Mouse (Mus musculus): Measurements from ENCODE around the gene Ephx3. TPM values are rescaled to one million over a fixed set of nuclear protein-coding genes. Genes with fewer than 3 reads are reported as not detected.
A peak's percentile ranks its signal among the peaks of the same experiment; 100 is the strongest.
"Not testable (repeated sequence)": the region's sequence is repeated elsewhere in the genome, so short reads cannot be mapped to it uniquely, and the experiment has no call there.

Ephx3 gene
- under 1 TPM; 0.92 to 0.97 TPM for total RNA-seq (2021)

DNA sequence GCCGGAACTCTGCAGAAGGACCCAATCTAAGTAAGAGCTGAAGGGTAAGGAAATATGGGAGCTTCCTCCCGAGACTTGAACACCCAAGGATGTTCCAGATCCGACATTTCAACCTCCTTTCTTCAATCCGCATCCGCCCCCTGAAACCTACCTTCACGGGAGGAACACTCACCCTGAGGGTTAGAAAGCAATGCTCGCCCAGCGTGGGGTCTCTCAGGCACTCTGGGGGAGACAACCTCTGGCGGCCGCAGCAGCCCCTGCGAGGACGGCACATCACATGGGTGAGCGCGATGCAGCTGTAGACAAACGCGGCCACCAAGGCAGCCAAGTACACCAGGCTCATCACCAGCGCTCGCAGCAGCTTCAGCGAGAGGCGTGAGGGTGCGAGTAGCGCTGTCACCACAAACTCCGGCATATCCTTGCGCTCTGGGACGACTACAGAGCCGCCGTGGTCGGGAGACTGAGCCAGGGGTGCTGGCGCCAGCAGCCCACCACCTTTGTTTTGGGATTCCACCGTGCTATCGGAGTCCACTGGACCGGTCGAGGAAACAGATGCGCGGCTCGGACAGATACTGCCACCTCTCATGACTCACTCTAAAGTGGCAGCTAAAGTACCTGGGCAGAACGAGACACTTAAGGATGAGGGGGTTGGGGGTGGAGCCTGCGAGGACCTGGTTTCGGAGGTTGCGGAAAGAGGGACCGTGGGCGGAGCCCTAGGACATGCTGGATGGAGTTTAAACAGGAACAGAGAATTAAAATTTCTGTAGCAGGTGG is at the start of gene Ephx3:
Ephx3 (minus strand) TSS at position 687 of the 774 bp plus-strand sequence.
- no peak for DNase-seq
- intact Hi-C loops (cut with DNase I) = no loop called here

- intact Hi-C loops (cut with DNase I) = loop anchor here (5.0 kb wide), 1 partner anchor 34 kb away; no protein-coding TSS in a partner anchor
- no peak for DNase-seq
These were observed 49.2 kb upstream of the Ephx3 start for GRCm38 (mm10) chr17:32238589-32238988.

GRCm38 (mm10) chr17:32235534-32236191 is 46.3 kb upstream of the Ephx3 start:
- intact Hi-C loops (cut with DNase I) = loop anchor here (5.0 kb wide), 1 partner anchor 37 kb away; no protein-coding TSS in a partner anchor
- peak; percentile 71 to 72 for DNase-seq

DNA sequence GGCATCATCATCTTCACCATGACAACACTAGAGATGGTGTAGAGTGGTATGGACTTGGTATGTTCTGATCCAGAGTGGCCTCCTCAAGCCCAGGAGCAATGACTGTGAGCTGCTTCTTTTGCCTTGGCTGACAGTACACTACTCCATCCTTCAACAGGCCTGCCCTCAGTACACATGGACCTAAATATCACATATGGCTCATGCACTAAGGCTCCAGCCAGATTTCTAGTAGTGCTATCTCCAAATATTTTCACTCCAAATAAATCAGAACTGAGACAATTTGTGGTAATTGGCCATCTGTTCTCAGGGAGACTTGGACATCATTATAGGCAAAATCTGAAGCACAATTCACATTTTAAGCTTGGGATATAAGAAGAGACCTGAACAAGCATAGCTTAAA is 43.8 kb upstream of the Ephx3 start:
- no peak for DNase-seq
- intact Hi-C loops (cut with DNase I) = no loop called here

GRCm38 (mm10) chr17:32229256-32229655 is 39.9 kb upstream of the Ephx3 start:
- DNase-seq = no peak
- intact Hi-C loops (cut with DNase I) = no loop called here

GRCm38 (mm10) chr17:32220873-32221272 is 31.5 kb upstream of the Ephx3 start:
- no peak for DNase-seq
- intact Hi-C loops (cut with DNase I) = loop anchor here (5.0 kb wide), 1 partner anchor 96 kb away; no protein-coding TSS in a partner anchor

- intact Hi-C loops (cut with DNase I) = loop anchor here (5.0 to 10.0 kb wide), 2 partner anchors 277 to 531 kb away; no protein-coding TSS in a partner anchor
- DNase-seq = not testable (repeated sequence)
These were observed 26.2 kb upstream of the Ephx3 start for GRCm38 (mm10) chr17:32215587-32215986.

DNA sequence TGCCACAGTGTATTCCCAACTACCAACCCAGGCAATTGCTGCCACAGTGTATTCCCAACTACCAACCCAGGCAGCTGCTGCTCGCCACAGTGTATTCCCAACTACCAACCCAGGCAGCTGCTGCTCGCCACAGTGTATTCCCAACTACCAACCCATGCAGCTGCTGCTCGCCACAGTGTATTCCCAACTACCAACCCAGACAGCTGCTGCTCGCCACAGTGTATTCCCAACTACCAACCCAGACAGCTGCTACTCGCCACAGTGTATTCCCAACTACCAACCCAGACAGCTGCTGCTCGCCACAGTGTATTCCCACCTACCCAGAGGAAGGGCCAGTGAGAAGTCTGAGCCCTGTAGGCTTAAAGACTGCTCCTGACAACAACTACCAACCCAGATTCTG is 22.2 kb upstream of the Ephx3 start:
- not testable (repeated sequence) for DNase-seq
- intact Hi-C loops (cut with DNase I) = loop anchor here (2.0 to 10.0 kb wide), 3 partner anchors 137 to 527 kb away; no protein-coding TSS in a partner anchor

- DNase-seq = peak; percentile 76 to 78
- intact Hi-C loops (cut with DNase I) = loop anchor here (2.0 to 10.0 kb wide), 5 partner anchors 43 to 525 kb away; partner anchors contain the start of gene Notch3
These were observed 20.4 kb upstream of the Ephx3 start for GRCm38 (mm10) chr17:32209752-32210151.

- peak; percentile 29 to 48 for DNase-seq
These were observed 19.8 kb upstream of the Ephx3 start for GRCm38 (mm10) chr17:32209144-32209543.

GRCm38 (mm10) chr17:32207586-32208245 is 18.4 kb upstream of the Ephx3 start:
- DNase-seq = peak; percentile 50 to 61
- intact Hi-C loops (cut with DNase I) = loop anchor here (2.0 kb wide), 2 partner anchors 41 to 65 kb away; partner anchors contain the start of gene Notch3

More at GRCm38 (mm10) chr17:32209144-32209543, 19.8 kb upstream of the Ephx3 start:
- intact Hi-C loops (cut with DNase I) = loop anchor here (2.0 kb wide), 2 partner anchors 42 to 66 kb away; partner anchors contain the start of gene Notch3

GRCm38 (mm10) chr17:32205345-32205744 is 16.0 kb upstream of the Ephx3 start:
- intact Hi-C loops (cut with DNase I) = no loop called here
- peak in 1 of 2 experiments; percentile 14 for DNase-seq

GRCm38 (mm10) chr17:32202972-32203371 is 13.6 kb upstream of the Ephx3 start:
- DNase-seq = no peak
- intact Hi-C loops (cut with DNase I) = no loop called here

DNA sequence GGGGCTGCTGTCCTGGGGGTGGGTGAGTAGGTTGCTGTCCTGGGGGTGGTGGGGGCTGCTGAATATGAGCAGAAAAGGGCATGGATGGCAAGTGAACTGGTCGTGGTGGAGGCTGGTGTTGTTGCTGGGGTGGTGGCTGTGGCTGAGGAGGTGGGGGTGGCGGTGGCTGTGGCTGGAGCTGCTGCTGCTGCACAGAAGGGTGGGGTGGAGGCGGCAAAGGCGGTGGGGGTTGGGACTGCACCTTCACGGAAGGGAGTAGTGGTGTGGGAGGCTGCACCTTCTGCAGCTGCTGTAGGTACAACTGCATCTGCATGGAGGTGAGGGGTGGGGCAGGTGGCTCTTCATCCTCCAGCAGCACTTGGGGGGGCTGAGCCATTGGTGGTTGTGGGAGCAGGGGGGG is 11.7 kb upstream of the Ephx3 start:
- DNase-seq = no peak
- intact Hi-C loops (cut with DNase I) = no loop called here

DNA sequence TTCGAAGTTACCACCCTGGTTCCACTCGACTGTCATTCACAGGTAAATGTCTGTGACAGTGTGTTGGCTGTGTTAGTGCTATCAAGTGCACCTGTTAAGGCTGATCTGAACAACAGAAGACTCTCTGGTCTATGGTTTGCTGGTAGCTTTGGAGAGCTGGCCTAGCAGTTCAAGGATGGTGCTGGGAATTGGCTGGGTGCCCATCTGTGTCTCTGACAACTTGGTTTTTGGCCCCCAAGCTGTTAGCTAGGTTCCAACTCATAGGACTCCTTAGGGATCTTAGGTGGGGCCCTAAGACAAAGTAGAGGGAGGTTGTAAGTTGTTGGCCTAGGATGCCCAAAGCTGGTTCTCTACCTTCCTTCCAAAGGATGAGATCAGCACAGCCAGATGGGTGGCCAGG is 10.4 kb upstream of the Ephx3 start:
- intact Hi-C loops (cut with DNase I) = no loop called here
- no peak for DNase-seq

- intact Hi-C loops (cut with DNase I) = no loop called here
- DNase-seq = no peak
These were observed 7.8 kb upstream of the Ephx3 start for GRCm38 (mm10) chr17:32197156-32197555.

- no peak for DNase-seq
- intact Hi-C loops (cut with DNase I) = no loop called here
These were observed 6.4 kb upstream of the Ephx3 start for GRCm38 (mm10) chr17:32195725-32196124.

DNA sequence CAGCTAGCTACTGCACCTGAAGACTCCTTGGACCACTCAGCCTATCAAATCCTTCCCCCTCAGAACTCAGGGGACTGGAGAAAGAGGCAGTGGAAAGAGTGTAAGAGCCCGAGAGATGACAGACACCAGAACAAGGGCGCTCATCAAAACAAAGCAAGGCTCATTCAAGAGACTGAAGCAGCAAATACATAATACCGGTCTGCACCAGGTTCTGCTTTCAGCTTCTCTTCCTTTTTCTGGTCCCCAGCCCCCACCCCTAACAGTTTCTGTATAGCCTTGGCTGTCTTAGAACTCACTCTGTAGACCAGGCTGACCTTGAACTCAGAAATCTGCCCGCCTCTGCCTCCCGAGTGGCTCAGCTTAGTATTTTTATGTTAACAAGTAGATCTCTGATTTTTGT is 3.7 kb upstream of the Ephx3 start:
- DNase-seq = no peak
- intact Hi-C loops (cut with DNase I) = no loop called here

DNA sequence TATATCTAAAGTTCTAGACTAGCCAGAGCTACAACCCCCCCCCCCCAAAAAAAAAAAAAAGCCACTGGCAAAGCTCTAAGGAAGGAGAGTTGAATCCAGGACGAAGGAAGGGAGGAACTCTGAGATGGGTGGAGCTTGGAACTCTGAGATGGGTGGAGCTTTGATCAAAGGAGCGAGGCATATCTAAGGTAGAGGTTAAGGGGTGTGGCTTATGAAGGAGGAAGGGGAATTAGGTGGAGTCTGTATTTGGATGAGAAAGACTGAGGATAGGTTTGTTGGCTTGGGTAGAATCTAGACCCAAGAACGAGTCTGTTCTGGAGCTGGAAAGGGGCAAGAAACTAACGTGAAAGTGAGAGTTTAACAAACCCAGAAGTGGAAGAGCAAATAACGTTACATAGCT is 501 bp upstream of the Ephx3 start:
- intact Hi-C loops (cut with DNase I) = no loop called here
- no peak for DNase-seq

GRCm38 (mm10) chr17:32183017-32183416 is 6.3 kb downstream of the Ephx3 start:
- intact Hi-C loops (cut with DNase I) = no loop called here
- no peak for DNase-seq

All from heart, postnatal 36 days (tissue).